Mouse (Mus musculus): ENCODE measurements around the gene Ticrr. TPM values are rescaled to one million over a fixed set of nuclear protein-coding genes. Genes with fewer than 3 reads are reported as not detected.
A peak's percentile ranks its signal among the peaks of the same experiment; 100 is the strongest.

Ticrr gene
- total RNA-seq, 2 experiments from 2014 or later = 0.22 to 0.63 TPM

DNA sequence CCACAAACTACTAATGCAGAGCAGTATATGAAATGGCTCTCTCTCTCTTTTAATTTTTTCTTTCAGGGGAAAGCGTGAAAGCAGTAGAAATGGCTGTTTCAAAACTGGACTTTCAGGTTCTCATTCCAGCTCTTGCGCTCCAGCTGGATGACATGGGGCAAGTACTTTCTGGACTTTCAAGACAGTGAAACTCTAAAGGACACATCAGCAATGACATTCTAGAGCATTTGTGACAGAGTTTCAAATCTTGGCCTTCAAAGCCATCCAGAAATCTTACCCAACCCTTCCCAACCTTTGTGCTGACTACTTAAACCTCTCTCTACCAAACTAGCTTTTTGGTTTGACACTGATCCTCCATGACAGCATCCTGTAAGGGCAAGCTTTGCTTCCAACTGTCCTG lies 78.9 kb downstream of the Ticrr start:
- intact Hi-C loops (cut with DNase I) = no loop called here

GRCm38 (mm10) chr7:79740279-79740678 lies 80.3 kb downstream of the Ticrr start:
- intact Hi-C loops (cut with DNase I) = no loop called here
- DNase-seq (ENCODE audit: low spot score in 2 of 2) = no peak

More for the DNA sequence above, 78.9 kb downstream of the Ticrr start:
- DNase-seq (ENCODE audit: low spot score in 2 of 2) = no peak

DNA sequence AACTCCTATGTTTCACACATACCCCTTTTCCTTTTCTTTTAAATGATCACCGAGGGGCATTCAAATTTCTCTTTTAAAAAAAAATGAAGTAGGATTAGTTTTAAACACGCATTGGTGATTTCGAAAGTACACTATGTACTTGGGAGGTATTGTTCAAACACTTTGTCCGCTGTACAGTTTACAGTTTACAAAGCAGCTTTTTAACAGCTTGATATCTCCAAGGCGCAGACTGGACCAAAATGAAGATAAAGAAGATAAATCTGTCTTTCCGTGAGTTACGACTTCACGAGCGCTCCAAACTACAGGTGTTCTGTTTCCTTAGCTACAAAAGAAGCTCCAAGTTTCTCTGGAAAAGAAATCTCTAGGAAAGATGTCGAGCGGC lies 82.3 kb downstream of the Ticrr start:
- intact Hi-C loops (cut with DNase I) = no loop called here
- no peak for DNase-seq (ENCODE audit: low spot score in 2 of 2)

- peak; percentile 69 to 73 for DNase-seq (ENCODE audit: low spot score in 2 of 2)
- intact Hi-C loops (cut with DNase I) = no loop called here
These were observed 82.9 kb downstream of the Ticrr start, which contains the start of the genes Pex11a and Wdr93 for GRCm38 (mm10) chr7:79742659-79743536. Pex11a (minus strand) TSS chr7:79743131. Wdr93 (plus strand) TSS chr7:79743163.

DNA sequence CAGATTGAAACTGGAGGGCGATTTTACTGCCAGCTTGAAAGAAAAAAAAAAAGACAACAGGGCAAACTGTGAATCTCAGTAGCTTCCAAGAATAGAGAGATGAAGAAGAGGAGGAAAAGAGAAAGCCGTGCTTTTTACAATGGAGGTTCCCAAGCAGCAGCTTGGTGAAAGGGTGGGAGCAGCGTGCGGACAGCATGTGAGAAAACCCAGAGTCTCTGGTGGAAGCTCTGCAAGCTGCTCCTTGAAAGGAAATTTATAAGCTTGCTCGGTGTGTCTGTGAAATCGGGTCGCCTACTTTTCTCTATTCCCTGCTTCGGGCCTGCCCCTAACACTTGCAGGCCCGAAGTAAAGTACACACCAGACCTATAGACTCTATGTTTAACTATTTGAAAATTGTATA lies 84.1 kb downstream of the Ticrr start:
- intact Hi-C loops (cut with DNase I) = no loop called here

GRCm38 (mm10) chr7:79744585-79744984 lies 84.6 kb downstream of the Ticrr start:
- intact Hi-C loops (cut with DNase I) = no loop called here
- no peak for DNase-seq (ENCODE audit: low spot score in 2 of 2)

More for the DNA sequence above, 84.1 kb downstream of the Ticrr start:
- peak; percentile 33 to 44 for DNase-seq (ENCODE audit: low spot score in 2 of 2)

- no peak for DNase-seq (ENCODE audit: low spot score in 2 of 2)
- intact Hi-C loops (cut with DNase I) = no loop called here
These were observed 87.7 kb downstream of the Ticrr start for GRCm38 (mm10) chr7:79747659-79748058.

Other genes starting within 250 kb of the Ticrr start
- 10 to 100 TPM; 84.3 to 90.1 TPM for gene Polg, start 193.8 kb upstream of the Ticrr start, total RNA-seq (2021)
- gene Rhcg, start 42.5 kb upstream of the Ticrr start, total RNA-seq (2021) = 1 to 10 TPM; 1.7 to 3.0 TPM
- gene Kif7, start 55.5 kb downstream of the Ticrr start, total RNA-seq (2021) = 1 to 10 TPM; 1.9 to 2.4 TPM
- not detected for gene Plin1, start 72.7 kb downstream of the Ticrr start, total RNA-seq (2021)
- gene Pex11a, start 82.9 kb downstream of the Ticrr start, total RNA-seq (2021) = 1 to 10 TPM; 8.2 to 8.7 TPM
- not detected for gene Wdr93, start 83.0 kb downstream of the Ticrr start, total RNA-seq (2021)
- gene Mesp1, start 133.6 kb downstream of the Ticrr start, total RNA-seq (2021) = under 1 TPM; 0.37 to 0.78 TPM
- 1 to 10 TPM; 1.3 to 1.8 TPM for gene Mesp2, start 150.5 kb downstream of the Ticrr start, total RNA-seq (2021)
- 1 to 10 TPM; 8.0 to 9.2 TPM for gene Anpep, start 200.9 kb downstream of the Ticrr start, total RNA-seq (2021)

Measured in left cerebral cortex, postnatal 14 days (tissue).